Mouse (Mus musculus) A20 (cell line): Measurements from ENCODE around the gene Ptprg.
"Not testable (repeated sequence)": the region's sequence is repeated elsewhere in the genome, so short reads cannot be mapped to it uniquely, and the experiment has no call there.

Experiments
- DNase-seq: peaks from one replicate; pipeline ENCODE4 v3.0.0-alpha.2; 2011; ENCODE audit warnings: low read depth, low spot score

Gene Ptprg

GRCm38 (mm10) chr14:12041566-12041965 is 488.2 kb downstream of the Ptprg start:
- no peak for DNase-seq

- no peak for DNase-seq
These were observed 493.0 kb downstream of the Ptprg start for GRCm38 (mm10) chr14:12046226-12046882.

GRCm38 (mm10) chr14:12047637-12048036 is 494.3 kb downstream of the Ptprg start:
- no peak for DNase-seq

DNA sequence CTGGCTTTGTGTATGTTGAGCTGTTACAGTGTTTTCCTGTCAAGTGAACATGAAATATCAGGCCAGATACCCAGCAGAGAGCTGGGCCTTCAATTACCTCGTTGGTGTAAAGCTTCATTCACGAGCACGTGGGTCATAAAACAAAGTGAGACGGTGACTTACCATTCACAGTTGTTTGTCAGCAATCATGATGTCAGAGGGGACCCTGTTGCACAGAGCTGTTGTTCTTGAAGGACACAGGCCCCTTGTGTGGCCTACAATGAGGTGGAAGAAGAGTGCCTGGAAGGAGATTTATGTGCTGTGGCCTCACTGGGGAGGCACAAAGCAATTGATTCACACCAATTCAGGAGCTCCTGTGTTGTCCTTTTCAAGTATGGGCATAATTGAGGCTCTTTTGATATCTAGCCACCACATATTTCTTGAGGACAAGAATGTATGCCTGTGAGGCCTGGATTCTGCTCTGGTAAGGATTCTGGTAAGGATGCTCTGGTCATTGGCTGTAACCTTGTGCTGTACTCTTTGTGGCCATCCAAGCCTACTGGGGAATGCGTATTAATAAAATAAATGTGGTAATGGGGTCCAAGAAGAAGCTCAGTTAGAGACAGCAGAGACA is 503.7 kb downstream of the Ptprg start:
- no peak for DNase-seq

GRCm38 (mm10) chr14:12057856-12058255 is 504.5 kb downstream of the Ptprg start:
- no peak for DNase-seq

GRCm38 (mm10) chr14:12059149-12059548 is 505.8 kb downstream of the Ptprg start:
- DNase-seq, result no peak

- DNase-seq, result not testable (repeated sequence)
These were observed 508.0 kb downstream of the Ptprg start for GRCm38 (mm10) chr14:12061313-12061712.

GRCm38 (mm10) chr14:12062628-12063360 is 509.5 kb downstream of the Ptprg start:
- no peak for DNase-seq

DNA sequence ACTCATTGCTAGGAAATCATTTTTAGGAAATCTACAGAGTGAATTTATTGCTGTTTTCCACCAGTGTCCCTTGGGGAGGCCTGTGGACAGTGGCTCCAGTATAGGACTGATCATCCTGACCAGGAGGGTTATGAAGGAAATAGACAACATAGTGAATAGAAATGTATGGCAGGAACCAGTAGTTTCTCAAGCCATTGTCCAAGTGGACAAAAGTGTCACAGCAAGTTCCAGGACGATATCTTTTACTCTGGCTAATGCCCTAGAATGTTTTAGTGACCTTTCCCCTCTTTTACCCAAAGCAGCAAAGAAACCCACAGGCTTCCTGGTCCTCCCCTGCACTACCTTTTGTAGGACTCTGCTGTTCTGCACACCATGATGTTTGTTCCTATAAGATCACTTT is 511.7 kb downstream of the Ptprg start:
- no peak for DNase-seq

DNA sequence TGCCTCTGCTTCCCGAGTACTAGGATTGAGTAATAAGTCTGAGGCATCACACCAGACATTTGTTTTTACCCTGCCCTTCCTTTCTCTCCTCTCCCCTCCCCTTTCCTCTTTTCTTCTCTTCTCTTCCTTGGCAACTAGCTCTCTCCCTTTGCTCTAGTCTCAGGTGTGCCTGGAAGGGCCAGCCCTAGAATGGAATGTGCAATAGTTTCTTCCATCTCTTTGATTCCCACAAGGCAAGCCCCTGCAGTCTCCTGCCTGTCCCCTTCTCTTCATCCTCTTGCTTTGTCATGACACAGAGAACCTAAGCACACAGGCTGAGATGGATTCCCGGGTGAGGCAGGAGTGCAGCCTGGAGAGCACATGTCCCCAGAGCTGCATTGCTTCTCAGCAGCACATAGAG is 512.4 kb downstream of the Ptprg start:
- DNase-seq, result no peak

- no peak for DNase-seq
These were observed 516.4 kb downstream of the Ptprg start for GRCm38 (mm10) chr14:12069707-12070106.

GRCm38 (mm10) chr14:12070361-12070760 is 517.0 kb downstream of the Ptprg start:
- DNase-seq, result no peak

- DNase-seq, result no peak
These were observed 517.6 kb downstream of the Ptprg start for GRCm38 (mm10) chr14:12070856-12071465.

DNA sequence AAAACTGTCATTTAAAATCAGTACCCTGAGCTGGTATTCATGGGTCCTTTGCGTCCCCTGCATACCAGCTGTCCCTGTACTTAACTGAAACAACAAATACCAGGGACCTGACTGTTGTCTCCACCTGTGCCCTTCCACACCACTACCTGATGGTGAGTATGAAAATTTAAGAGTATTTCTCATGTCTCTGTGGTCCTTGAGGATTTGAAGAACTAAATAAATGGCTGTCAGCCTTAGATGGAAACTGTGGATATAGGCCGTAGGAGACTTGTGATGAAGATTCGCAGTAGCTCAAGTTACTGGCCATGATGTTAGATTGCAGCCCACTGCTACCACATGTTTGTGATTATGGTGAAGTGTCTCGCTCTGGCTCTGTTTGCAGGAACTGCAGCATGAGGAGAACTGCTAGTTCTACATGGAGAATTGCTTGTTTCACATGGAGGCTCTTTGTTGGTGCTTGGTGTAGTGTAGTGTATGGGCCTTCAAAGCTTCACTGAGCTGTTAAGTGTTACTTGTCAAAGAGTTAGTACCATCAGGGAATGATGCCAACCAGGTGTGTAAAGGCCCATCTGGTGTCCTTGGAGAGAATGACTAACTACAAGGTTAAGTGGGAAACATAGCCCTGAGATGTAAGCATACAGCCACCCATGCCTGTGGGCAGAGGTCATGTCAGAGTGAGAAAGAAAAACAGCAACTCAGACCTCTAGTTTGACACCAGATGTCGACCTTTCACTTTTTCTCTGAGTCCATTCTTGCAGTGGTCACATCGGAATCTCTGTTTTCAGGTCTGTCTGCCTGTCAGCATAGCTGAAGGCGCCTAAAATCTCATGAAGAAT is 518.9 kb downstream of the Ptprg start:
- DNase-seq, result no peak

DNA sequence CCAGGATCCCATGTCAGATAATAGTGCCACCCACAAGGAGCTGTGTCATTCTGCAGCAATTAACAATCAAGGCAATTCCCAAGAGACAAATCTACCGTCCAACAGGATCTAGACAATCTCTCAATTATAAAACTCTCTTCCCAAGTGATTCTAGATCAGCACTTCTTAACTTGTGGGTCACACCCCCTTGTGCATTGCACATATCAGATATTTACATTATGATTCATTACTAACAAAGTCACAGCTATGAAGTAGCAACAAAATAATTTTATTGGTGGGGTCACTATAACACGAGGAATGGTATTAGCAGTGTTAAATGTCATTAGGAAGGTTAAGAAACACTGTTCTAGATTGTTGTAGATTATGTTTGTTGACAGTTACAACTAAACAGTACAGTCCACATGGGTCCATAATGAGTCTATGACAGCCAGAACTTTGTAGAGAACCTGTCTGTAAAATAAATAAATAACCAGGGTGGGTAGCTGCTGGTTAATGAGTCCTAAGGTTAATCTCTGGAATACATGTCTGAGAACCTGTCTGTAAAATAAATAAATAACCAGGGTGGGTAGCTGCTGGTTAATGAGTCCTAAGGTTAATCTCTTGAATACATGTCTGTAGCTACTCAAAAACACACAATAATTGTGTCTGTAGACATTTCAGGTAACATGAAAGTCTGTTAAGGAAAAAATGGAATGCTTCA is 520.2 kb downstream of the Ptprg start:
- DNase-seq, result no peak

- no peak for DNase-seq
These were observed 523.9 kb downstream of the Ptprg start for GRCm38 (mm10) chr14:12077193-12077592.

GRCm38 (mm10) chr14:12079250-12079649 is 525.9 kb downstream of the Ptprg start:
- DNase-seq, result no peak

DNA sequence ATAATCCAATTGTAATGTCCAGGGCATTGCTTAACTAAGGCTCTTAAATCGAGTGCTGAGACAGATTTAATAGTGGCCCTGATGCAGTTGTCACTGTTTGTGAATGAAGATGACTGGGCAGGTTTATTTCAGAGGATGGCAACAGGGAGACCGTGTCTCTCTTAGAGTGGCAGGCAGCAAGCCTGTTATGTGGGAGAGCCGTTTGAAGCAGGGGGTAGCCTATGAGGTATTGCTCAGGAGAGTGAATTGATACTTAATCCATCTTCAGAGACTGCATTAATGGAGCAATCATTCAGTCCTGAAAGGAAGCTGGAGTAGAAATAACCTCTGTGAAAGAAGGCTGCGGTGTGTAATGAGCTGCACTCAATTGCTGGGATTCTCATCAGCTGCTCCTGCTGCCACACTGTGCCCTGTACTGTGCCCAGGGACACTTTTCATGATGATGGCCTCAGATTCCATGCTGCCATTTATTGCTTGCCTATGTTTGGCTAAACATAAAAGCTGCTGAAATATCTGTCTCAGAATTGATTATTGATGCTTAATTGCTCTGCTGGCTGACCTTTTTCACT is 526.6 kb downstream of the Ptprg start:
- DNase-seq, result no peak

DNA sequence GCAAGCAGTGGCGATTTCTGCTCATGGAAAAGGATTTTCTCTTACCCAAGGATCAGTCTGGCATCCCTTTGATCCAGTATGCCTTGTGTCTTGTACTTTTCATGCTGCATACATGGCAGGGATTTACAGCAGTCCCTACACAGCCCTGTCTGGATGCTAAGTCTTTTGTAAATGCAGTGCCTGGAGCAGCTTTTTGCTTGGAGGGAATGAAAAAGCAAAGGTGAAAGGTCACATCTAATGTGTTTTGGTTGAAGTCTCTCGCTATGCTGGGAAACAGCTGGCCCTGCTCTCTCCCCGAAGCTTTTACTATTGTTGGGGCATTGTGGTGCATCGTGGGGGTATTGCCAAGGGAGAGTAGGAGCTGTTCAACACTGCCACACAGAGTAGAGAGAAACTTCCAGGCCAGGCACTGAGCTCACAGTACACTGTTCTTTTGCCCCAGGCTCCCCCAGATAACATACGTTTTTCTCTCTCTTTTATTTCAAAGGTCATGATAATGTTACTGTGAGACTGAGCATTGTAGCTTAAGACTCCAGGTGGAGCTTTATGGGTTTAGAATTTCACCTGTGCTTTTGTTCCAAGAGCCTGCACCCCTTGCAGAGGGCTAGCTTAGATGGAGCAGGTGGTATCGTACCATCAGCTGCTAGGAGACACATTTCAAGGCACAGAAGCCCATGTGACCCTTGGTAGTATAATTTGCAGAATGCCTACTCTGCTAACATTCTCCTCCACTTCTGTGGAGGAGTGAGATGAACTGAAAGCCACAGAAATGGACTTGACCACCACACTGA is 529.0 kb downstream of the Ptprg start:
- DNase-seq, result no peak

- DNase-seq, result no peak
These were observed 530.7 kb downstream of the Ptprg start for GRCm38 (mm10) chr14:12084076-12084475.
